Mouse (Mus musculus) gastrocnemius, postnatal 10 days (tissue): ENCODE measurements around the gene Lrmda. TPM values are rescaled to one million over a fixed set of nuclear protein-coding genes. Genes with fewer than 3 reads are reported as not detected.

Source experiments
- DNase-seq: peaks from one replicate; pipeline ENCODE4 v3.0.0; 2021; ENCODE audit warnings: mixed read lengths
- total RNA-seq, 2 experiments: library from RNA; stranded (reverse); gene quantifications; 2 replicates each; pipeline ENCODE4 v1.2.3; 2021

The Lrmda gene
- total RNA-seq, 2 experiments from 2014 or later, result 1.2 to 1.9 TPM

- DNase-seq, result no peak
Measured at GRCm38 (mm10) chr14:22043420-22043819, 23.9 kb downstream of the Lrmda start.

GRCm38 (mm10) chr14:22046262-22046856, 26.8 kb downstream of the Lrmda start:
- DNase-seq, result no peak

- no peak for DNase-seq
Measured at GRCm38 (mm10) chr14:22048068-22048899, 28.8 kb downstream of the Lrmda start.

GRCm38 (mm10) chr14:22048900-22049199, 29.3 kb downstream of the Lrmda start:
- DNase-seq, result no peak

- DNase-seq, result no peak
Measured at GRCm38 (mm10) chr14:22049282-22049681, 29.8 kb downstream of the Lrmda start.

GRCm38 (mm10) chr14:22051941-22052664, 32.6 kb downstream of the Lrmda start:
- DNase-seq, result no peak

- DNase-seq, result no peak
Measured at GRCm38 (mm10) chr14:22055630-22056029, 36.1 kb downstream of the Lrmda start.

GRCm38 (mm10) chr14:22056246-22056645, 36.7 kb downstream of the Lrmda start:
- no peak for DNase-seq

GRCm38 (mm10) chr14:22058729-22059128, 39.2 kb downstream of the Lrmda start:
- no peak for DNase-seq

- DNase-seq, result no peak
Measured at GRCm38 (mm10) chr14:22059348-22059861, 39.9 kb downstream of the Lrmda start.

- no peak for DNase-seq
Measured at GRCm38 (mm10) chr14:22060787-22061186, 41.3 kb downstream of the Lrmda start.

- no peak for DNase-seq
Measured at GRCm38 (mm10) chr14:22062117-22062855, 42.8 kb downstream of the Lrmda start.

GRCm38 (mm10) chr14:22069169-22069568, 49.7 kb downstream of the Lrmda start:
- DNase-seq, result no peak

- DNase-seq, result no peak
Measured at GRCm38 (mm10) chr14:22073385-22073784, 53.9 kb downstream of the Lrmda start.

- no peak for DNase-seq
Measured at GRCm38 (mm10) chr14:22074229-22074628, 54.7 kb downstream of the Lrmda start.

- no peak for DNase-seq
Measured at GRCm38 (mm10) chr14:22083931-22084330, 64.4 kb downstream of the Lrmda start.

- DNase-seq, result no peak
Measured at GRCm38 (mm10) chr14:22085411-22085810, 65.9 kb downstream of the Lrmda start.

GRCm38 (mm10) chr14:22088604-22089003, 69.1 kb downstream of the Lrmda start:
- no peak for DNase-seq

GRCm38 (mm10) chr14:22089331-22089730, 69.8 kb downstream of the Lrmda start:
- DNase-seq, result no peak

- DNase-seq, result no peak
Measured at GRCm38 (mm10) chr14:22089866-22090470, 70.5 kb downstream of the Lrmda start.

- no peak for DNase-seq
Measured at GRCm38 (mm10) chr14:22090778-22091211, 71.3 kb downstream of the Lrmda start.

- DNase-seq, result no peak
Measured at GRCm38 (mm10) chr14:22091306-22091705, 71.8 kb downstream of the Lrmda start.
